Mouse (Mus musculus) activated CD4-positive, CD25-positive, alpha-beta regulatory T cell, adult 4 months (primary cell): ENCODE data around the gene Zfp131. TPM values are rescaled to one million over a fixed set of nuclear protein-coding genes. Genes with fewer than 3 reads are reported as not detected.
"Not testable (repeated sequence)": the region's sequence is repeated elsewhere in the genome, so short reads cannot be mapped to it uniquely, and the experiment has no call there.

Experiments used
- ATAC-seq: one replicate; pipeline ENCODE4 v1.8.0; 2017
- polyA plus RNA-seq, 2 experiments: library from polyadenylated mRNA; unstranded; fragments of 100-300 nt; shearing (Covaris generic); gene quantifications; one replicate each; pipeline ENCODE4 v1.2.1; 2017

The Zfp131 gene
- 10 to 100 TPM; 18.8 to 22.1 TPM for polyA plus RNA-seq

DNA sequence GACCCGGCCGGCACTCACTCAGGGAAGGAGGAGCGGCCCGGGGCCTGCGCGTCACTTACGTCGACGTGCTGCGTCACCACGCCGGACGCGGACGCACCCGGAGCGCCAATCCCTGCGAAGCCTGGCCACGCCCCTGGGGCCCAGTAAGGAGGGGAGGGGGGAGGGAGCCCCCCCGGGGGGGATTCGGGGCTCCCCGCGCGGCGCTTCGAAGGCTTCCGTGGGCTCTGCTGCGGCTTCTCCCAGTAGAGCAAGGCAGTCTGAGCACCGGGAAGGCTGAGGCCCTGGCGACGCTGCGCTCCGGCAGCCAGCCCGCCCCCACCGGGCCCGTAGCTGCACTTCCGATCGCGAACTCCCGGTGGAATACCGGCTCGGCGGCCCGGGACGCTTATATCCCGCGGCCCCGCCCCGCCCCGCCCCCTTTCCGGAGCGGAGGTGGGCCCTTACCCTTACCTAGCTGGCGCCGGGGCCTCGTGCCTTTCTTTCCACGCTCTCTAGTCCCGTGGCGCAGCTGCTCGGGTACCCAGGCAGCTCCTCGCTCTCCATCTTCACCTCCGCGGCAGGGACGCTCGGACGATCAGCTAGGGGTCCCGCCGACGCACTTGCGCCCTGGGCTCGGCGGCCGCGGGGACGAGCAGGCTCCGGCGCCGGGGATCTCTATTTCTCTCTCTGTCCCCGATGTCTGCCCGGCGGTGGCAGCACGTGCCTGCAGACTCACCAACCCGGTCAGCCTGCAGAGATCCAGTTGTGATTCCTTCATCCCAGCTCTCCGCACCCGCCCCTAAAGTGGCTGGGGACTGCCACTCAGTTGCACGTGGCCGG, at the start of gene Zfp131:
TSS of gene Zfp131 (minus strand) at position 129 of the 819 bp plus-strand sequence.
- ATAC-seq, result peak; percentile 92

GRCm38 (mm10) chr13:119839982-119840381, 49.3 kb upstream of the Zfp131 start:
- ATAC-seq, result not testable (repeated sequence)

- peak; percentile 57 for ATAC-seq
These were observed 47.1 kb upstream of the Zfp131 start for GRCm38 (mm10) chr13:119837719-119838337.

GRCm38 (mm10) chr13:119836324-119836811, 45.7 kb upstream of the Zfp131 start:
- peak; percentile 43 for ATAC-seq

DNA sequence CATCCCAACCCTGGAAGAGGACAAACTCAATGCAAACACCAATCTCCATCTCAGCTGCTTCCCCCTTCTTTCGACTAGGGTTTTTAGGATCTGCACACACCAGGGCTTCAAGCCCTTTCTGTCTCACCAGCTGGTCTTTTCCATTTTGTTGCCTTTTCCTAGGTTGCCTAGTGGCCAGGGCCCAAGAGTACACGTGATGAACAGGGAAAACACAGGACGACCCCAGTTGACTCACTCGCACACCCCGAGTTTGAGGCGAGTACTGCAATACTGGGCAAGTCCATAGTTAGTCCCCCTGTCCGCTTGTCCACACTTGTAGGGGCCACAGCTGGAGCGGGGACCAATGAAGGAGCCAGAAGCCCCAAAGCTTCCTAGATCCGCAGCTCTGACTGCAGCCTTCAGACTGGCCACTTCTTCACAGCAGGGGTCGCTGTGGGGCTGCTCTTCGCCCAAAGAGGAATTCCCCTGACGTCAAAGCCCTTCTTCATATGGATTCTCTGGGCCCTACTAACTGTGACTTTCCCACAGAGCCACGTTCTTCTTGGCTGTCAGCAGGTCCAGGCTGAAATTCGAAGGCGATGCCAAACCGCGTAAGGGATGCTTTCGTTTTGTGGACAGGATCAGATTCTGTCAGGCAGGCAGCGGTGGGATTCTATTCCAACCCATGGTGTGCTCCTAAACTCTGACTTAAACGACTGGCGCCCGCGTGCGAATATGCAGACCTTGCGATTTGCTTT, 44.8 kb upstream of the Zfp131 start, which contains the start of gene D13Ertd608e:
TSS of gene D13Ertd608e (plus strand) at position 687 of the 737 bp plus-strand sequence.
- ATAC-seq, result peak; percentile 82

GRCm38 (mm10) chr13:119830116-119830515, 39.4 kb upstream of the Zfp131 start, which contains the start of gene AF067063:
Gene AF067063, minus strand, starts transcription at chr13:119830216.
- not testable (repeated sequence) for ATAC-seq

GRCm38 (mm10) chr13:119817579-119818206, 27.0 kb upstream of the Zfp131 start:
- ATAC-seq, result no peak

- no peak for ATAC-seq
These were observed 26.1 kb upstream of the Zfp131 start for GRCm38 (mm10) chr13:119816798-119817197.

DNA sequence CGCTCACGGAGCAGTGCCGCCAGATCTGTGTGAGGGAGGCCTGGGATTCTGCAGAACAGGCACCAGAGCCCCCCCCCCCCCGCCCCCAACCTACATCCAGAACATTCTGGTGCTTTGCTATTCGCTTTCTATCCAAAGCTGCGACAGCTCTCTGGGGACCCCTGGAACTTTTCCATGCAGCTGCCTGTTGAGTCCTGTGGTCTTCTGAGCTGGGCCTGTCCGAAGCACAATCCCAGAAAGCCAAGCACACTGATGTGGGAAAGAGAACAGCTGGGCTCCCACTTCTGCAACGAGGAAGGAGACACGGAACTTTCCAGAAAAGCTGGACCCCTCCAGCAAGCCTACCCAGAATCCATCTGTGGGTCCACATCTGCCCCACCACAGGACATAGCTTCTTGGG, 19.3 kb upstream of the Zfp131 start:
- no peak for ATAC-seq

- ATAC-seq, result no peak
These were observed 18.2 kb upstream of the Zfp131 start for GRCm38 (mm10) chr13:119808937-119809336.

DNA sequence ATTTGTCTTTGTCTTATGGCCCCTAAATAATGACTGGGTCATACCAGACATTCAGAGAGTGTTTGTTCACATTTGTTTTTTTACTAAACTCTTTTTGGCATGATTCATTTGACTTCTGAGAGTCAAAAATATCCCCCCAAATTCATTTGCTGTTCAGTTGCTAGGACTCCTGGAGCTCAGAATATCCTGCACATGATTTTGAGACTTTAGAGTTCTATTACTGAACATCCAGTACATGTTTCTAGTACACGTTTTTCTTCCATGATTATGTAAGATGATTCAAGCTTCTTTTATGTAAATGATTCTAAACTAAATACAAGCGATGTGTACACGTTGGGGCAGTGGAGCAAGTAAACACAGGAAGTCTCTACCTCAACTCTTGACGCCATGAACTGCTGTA, 7.0 kb upstream of the Zfp131 start:
- ATAC-seq, result no peak

GRCm38 (mm10) chr13:119792791-119793404, 2.2 kb upstream of the Zfp131 start:
- no peak for ATAC-seq

DNA sequence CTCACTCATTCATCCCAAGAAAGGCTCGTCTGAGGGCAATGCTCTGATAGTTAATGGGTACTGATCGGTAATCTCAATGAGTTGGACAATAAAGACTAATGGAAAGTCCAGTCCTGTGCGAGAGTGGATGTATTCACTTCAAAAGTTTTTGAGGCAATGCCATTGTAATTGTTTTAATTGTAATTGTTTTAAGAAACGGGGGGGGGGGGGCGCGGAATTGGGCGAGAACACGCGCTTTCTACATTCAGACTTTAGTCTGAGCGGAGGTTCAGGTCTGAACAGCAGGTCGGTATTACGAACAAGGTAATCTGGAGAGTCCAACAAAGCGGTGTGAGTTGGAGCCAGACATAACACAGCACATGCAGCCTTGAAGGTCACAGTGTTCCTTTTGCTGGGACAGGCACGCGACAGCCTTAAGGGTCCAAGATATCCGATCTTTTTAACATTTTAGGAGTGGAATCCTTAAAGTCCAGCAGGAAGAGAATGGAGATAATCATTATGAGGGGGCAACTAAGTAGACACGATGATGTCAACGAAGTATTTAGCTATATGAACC, 969 bp upstream of the Zfp131 start:
- no peak for ATAC-seq

DNA sequence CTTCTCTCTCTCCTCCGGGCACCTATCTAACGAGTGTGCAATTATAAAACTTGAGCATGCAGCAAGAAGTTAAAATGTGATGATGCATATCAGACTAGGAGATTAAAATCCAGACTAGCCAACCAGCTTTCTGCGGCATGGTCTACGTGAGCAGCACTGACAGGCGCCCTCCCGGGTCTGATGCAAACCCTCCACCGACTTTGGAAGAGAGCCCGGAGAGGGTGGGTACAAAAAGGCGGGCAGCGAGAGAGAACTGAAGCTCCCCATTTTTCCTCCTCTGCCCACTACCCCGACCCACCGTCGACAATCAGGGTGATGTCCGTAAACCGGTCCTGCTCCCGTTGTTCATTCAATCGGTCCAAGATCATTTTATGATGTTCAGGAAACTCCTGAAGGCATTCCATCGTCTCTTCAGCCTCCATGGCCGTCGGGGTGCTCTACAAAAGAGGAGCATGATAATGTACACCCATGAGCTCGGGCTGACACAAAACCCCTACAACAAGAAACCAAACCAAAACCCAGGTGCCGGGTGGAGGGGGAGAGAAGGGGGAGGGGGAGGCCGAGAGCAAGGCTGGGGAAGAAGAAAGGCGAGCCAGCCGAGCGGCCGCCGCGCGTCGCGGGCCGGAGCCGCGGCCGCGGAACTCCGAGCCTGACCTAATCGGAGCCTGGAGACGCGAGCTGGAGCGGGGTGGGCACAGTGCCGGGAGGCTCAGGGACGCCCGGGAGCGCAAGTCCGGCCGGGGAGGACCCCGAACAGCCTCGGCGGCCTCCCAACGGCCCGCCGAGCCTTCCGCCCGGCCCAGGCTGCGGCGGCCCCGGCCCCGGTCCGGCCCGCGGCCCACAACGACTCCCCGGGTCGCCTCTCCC, 605 bp downstream of the Zfp131 start:
- peak; percentile 9 for ATAC-seq

GRCm38 (mm10) chr13:119783581-119783980, 7.1 kb downstream of the Zfp131 start:
- ATAC-seq, result no peak

DNA sequence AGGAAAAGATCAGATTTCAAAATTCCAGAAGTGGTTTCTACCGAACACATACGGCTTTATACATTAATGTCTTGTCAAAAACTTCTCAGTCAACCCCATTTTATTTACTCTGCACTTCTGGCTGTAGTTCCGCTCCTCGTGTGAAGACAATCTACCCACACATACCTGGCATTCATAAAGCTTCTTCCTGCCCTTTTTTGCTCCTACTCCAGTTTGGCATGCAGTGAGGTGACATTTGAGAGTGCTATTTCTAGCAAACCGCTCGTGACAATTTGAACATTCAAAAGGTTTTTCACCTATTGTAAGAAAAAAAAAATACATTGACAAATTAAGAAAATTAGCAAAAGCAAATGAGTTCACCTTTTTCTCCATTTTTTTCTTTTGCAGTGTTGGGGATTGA, 22.1 kb downstream of the Zfp131 start:
- no peak for ATAC-seq

GRCm38 (mm10) chr13:119766480-119766879, 24.2 kb downstream of the Zfp131 start:
- ATAC-seq, result no peak

DNA sequence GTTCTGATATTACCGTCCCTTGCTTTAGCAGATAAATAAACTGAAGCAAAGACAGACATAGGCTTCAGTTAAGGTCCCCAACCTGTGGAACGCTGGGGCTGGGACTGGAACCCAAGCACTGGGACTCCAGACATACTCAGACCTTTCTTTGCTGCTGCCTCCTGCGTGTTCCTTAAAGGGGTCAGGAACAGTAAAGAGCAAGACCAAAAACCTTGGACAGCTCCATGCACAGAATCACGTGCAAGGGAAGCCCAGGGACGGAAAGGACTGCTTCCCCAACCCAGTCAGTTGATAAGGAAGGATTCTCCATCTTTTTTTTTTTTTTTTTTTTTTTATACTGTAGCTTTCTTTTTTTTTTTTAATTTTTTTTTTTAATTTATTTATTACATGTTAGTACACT, 33.9 kb downstream of the Zfp131 start:
- ATAC-seq, result no peak

DNA sequence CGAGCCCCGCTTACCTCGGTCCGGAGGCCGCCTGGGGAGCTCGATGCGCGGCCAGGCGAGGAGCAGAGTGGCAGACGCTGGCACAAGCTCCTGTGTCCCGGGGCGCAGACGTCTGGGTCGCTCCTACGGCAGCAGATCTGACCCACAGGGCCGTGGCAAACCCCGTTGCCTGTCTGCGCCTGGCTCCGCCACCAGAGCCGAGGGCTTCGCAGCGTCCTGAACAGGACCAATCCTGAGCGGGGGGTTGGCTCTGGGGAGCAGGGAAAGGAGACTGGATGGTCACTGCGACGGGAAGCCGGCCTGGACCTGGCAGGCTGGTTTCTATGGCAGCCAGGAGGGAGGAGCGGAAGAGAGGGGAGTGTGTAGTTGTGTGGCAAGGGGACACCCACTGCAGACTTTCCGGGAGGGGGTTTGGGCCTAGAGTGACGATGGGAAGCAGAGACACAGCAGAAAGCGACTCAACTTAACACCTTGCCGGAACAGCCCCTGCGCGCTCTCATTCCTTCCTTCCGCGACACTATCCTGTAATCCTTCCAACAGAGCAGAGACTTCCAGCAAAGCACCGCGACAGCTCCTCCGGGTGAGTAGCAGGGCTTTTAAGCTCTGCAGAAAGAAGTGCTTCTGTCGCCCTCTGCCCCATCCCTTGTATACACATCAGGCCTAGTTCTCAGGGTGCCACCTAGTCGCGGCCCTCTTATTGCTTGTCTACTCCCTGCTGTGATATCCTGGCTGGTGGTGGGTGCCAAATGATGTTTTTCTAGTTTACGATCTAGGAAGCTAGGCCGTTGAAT, 34.8 kb downstream of the Zfp131 start, which contains the start of gene Nim1k:
TSS of gene Nim1k (minus strand) at position 202 of the 791 bp plus-strand sequence.
- ATAC-seq, result peak; percentile 82

GRCm38 (mm10) chr13:119755141-119755547, 35.5 kb downstream of the Zfp131 start:
- no peak for ATAC-seq
